Mouse (Mus musculus) kidney, postnatal 4 days (tissue): ENCODE results near the gene Grb2.

Experiments
- DNase-seq, 2 experiments: peaks; one replicate each; pipeline ENCODE4 v3.0.0; 2021; ENCODE audit warnings: mixed read lengths in 2 of 2

Gene Grb2

GRCm38 (mm10) chr11:115601174-115601573, 107.2 kb downstream of the Grb2 start:
- no peak for DNase-seq

- no peak for DNase-seq
Observed at GRCm38 (mm10) chr11:115600743-115601142, 107.7 kb downstream of the Grb2 start.

- DNase-seq, result no peak
Observed at GRCm38 (mm10) chr11:115599722-115600121, 108.7 kb downstream of the Grb2 start.

- DNase-seq, result no peak
Observed at GRCm38 (mm10) chr11:115598309-115598708, 110.1 kb downstream of the Grb2 start.

- DNase-seq, result no peak
Observed at GRCm38 (mm10) chr11:115595209-115595608, 113.2 kb downstream of the Grb2 start.
